Mouse (Mus musculus) lung, postnatal 0 days (tissue): Measurements from ENCODE around the gene Cdh4.

Source experiments
- CTCF ChIP-seq: IDR thresholded peaks from 2 replicates; pipeline ENCODE4 v1.5.1; 2016; ENCODE audit warnings: antibody characterized with exemption, mild to moderate bottlenecking
- EP300 ChIP-seq: IDR thresholded peaks from 2 replicates; pipeline ENCODE4 v1.6.1; 2016; ENCODE audit warnings: antibody characterized with exemption, mild to moderate bottlenecking, control low read depth

GRCm38 (mm10) chr2:179697601-179698000, 255.4 kb downstream of the Cdh4 start:
- no peak for TF ChIP-seq CTCF
- no peak for TF ChIP-seq EP300
